Mouse (Mus musculus): ENCODE measurements around the gene Dnaja1. TPM values are rescaled to one million over a fixed set of nuclear protein-coding genes. Genes with fewer than 3 reads are reported as not detected.

Gene Dnaja1
- polyA plus RNA-seq (2012; rRNA removed): 0.32 and 0.71 TPM in 2 replicates

GRCm38 (mm10) chr4:40722011-40722666, at the start of gene Dnaja1:
Gene Dnaja1 (plus strand): TSS chr4:40722150.

GRCm38 (mm10) chr4:40702797-40703709, 18.9 kb upstream of the Dnaja1 start, which contains the start of gene Aptx:
Gene Aptx (minus strand): TSS chr4:40703194.

GRCm38 (mm10) chr4:40757780-40758420, 36.0 kb downstream of the Dnaja1 start, which contains the start of gene Smu1:
Gene Smu1 (minus strand): TSS chr4:40757923.

Other genes starting within 250 kb of the Dnaja1 start
- 0.13 and 0.34 TPM in 2 replicates for gene Tmem215, start 250.0 kb upstream of the Dnaja1 start, polyA plus RNA-seq (2012; rRNA removed)
- 0.78 and 1.2 TPM in 2 replicates for gene Aptx, start 19.0 kb upstream of the Dnaja1 start, polyA plus RNA-seq (2012; rRNA removed)
- 2.5 and 3.5 TPM in 2 replicates for gene Smu1, start 35.8 kb downstream of the Dnaja1 start, polyA plus RNA-seq (2012; rRNA removed)
- gene B4galt1, start 131.9 kb downstream of the Dnaja1 start, polyA plus RNA-seq (2012; rRNA removed): 41.2 and 75.7 TPM in 2 replicates
- 360 and 1,188 TPM in 2 replicates for gene Spink4, start 197.9 kb downstream of the Dnaja1 start, polyA plus RNA-seq (2012; rRNA removed)
- gene Bag1, start 226.1 kb downstream of the Dnaja1 start, polyA plus RNA-seq (2012; rRNA removed): 199 and 471 TPM in 2 replicates
- 1.5 and 2.9 TPM in 2 replicates for gene Chmp5, start 226.3 kb downstream of the Dnaja1 start, polyA plus RNA-seq (2012; rRNA removed)
- gene Nfx1, start 248.8 kb downstream of the Dnaja1 start, polyA plus RNA-seq (2012; rRNA removed): 5.9 and 7.3 TPM in 2 replicates